Comparison of ENCODE assay signal across 17 mouse cellular contexts in the genomic region with DNA sequence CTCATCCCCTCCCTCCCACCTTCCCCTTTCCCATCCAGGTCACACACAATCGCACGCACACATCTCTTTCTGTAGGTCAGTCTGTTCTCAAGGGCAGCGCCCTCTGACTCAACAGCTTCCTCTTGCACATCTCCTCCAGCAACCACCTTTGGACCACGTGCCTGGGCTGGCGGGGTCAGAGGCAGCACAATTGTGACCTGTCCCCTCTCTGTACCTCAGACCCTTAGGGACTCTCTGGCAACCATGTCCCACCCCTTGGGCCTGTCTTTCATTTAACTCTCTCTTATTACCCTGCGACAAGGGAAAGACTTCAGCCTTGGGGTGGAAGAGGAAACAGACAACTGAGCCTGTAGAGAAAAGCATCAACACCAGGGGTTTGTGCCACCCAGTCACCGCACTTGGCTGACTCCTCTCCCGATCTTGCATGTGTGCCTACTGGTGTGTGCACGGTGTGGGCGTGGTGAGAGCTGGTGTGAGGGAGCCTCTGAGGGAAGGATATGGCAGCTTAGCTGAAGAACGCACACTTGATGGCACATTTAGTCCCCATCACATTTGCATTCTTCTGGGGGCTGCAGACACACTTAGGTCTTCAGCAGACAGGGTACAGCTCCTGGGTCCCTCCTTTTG. TPM values are rescaled to one million over a fixed set of nuclear protein-coding genes. Genes with fewer than 3 reads are reported as not detected.
A peak's percentile ranks its signal among the peaks of the same experiment; 100 is the strongest.
DNase-seq lines count a peak whose midpoint lies in the region; ATAC-seq and TF ChIP-seq lines count a peak whose summit lies in the region.
"Had no signal": no experiment of that assay in that cellular context is flagged by ENCODE, and none has a peak within 500 bp of the region (broad histone marks: within the 10 kb centered on the region; RNA-seq: fewer than 3 reads in every experiment).

No protein-coding gene starts in this region.

- H3K4me3 ChIP-seq in neural tube, embryonic 15.5 days (replicated peaks): no peak overlapping the region
- no peak overlapping the region for H3K4me3 ChIP-seq in hindbrain, postnatal 0 days (ENCODE audit: low read length)
- H3K4me3 ChIP-seq: kidney, embryonic 15.5 days; midbrain, embryonic 12.5 days had no signal

- H3K27ac ChIP-seq in neural tube, embryonic 15.5 days (replicated peaks): no peak overlapping the region
- H3K27ac ChIP-seq in hindbrain, postnatal 0 days: no peak overlapping the region
- H3K27ac ChIP-seq: kidney, embryonic 15.5 days; midbrain, embryonic 12.5 days had no signal

- no peak for TF ChIP-seq CTCF in hindbrain, postnatal 0 days (IDR thresholded peaks at IDR 0.05; ENCODE audit: low read depth)

- no peak for ATAC-seq in neural tube, embryonic 15.5 days (ENCODE audit: low FRiP score)
- no peak for ATAC-seq in hindbrain, postnatal 0 days

- H3K4me1 ChIP-seq in neural tube, embryonic 15.5 days: no peaks in the 10 kb centered on the region
- no peaks in the 10 kb centered on the region for H3K4me1 ChIP-seq in hindbrain, postnatal 0 days (ENCODE audit: insufficient read depth, low read length)
- H3K4me1 ChIP-seq: midbrain, embryonic 12.5 days had no signal

- DNase-seq in lung, postnatal 4 days: peak; percentile 31 to 46
- DNase-seq in lung, postnatal 25 days (ENCODE audit: low spot score): no peak
- DNase-seq in induced T-regulatory cell, adult 2 months (ENCODE audit: low read depth): peak; percentile 73
- peak; percentile 66 for DNase-seq in naive thymus-derived CD4-positive, alpha-beta T cell, adult 2 months (ENCODE audit: low read depth)
- DNase-seq in thymus, postnatal 14 days: peak; percentile 62
- no peak for DNase-seq in urinary bladder, adult 18-20 months (ENCODE audit: low spot score in 2 of 2)
- DNase-seq in hindbrain, postnatal 0 days (ENCODE audit: low spot score): no peak
- DNase-seq: adrenal gland, postnatal 10 days; cerebellum, postnatal 10 days; gastrocnemius, postnatal 36 days; heart, postnatal 4 days; retina, postnatal 1 day had no signal

- no peak overlapping the region for H3K9ac ChIP-seq in neural tube, embryonic 15.5 days (replicated peaks)
- H3K9ac ChIP-seq in hindbrain, postnatal 0 days (replicated peaks; ENCODE audit: low read length): no peak overlapping the region
- H3K9ac ChIP-seq: kidney, embryonic 15.5 days; midbrain, embryonic 12.5 days had no signal

- 81% methylated on average over 11 of the region's 11 CpGs for WGBS in neural tube, embryonic 15.5 days
- 80% methylated on average over 11 of the region's 11 CpGs for WGBS in hindbrain, postnatal 0 days

- H3K9me3 ChIP-seq in neural tube, embryonic 15.5 days (replicated peaks): no peaks in the 10 kb centered on the region
- no peaks in the 10 kb centered on the region for H3K9me3 ChIP-seq in hindbrain, postnatal 0 days (ENCODE audit: low read length)
- H3K9me3 ChIP-seq: kidney, embryonic 15.5 days; midbrain, embryonic 12.5 days had no signal

- H3K27me3 ChIP-seq in neural tube, embryonic 15.5 days (replicated peaks): no peaks in the 10 kb centered on the region
- H3K27me3 ChIP-seq in hindbrain, postnatal 0 days (ENCODE audit: insufficient read depth, low read length): no peaks in the 10 kb centered on the region
- H3K27me3 ChIP-seq: kidney, embryonic 15.5 days; midbrain, embryonic 12.5 days had no signal

- no peaks in the 10 kb centered on the region for H3K36me3 ChIP-seq in neural tube, embryonic 15.5 days
- no peaks in the 10 kb centered on the region for H3K36me3 ChIP-seq in hindbrain, postnatal 0 days (ENCODE audit: insufficient read depth, low read length)
- H3K36me3 ChIP-seq: kidney, embryonic 15.5 days; midbrain, embryonic 12.5 days had no signal

- no peak overlapping the region for H3K4me2 ChIP-seq in neural tube, embryonic 15.5 days
- H3K4me2 ChIP-seq in hindbrain, postnatal 0 days (ENCODE audit: low read depth, low read length): no peak overlapping the region
- H3K4me2 ChIP-seq: kidney, embryonic 15.5 days; midbrain, embryonic 12.5 days had no signal

RNA-seq across cellular contexts. Expression of gene Spn, which starts 2.7 kb away (rescaled TPM):
- 0.08 and 2.8 TPM in 2 replicates for polyA plus RNA-seq in neural tube, embryonic 15.5 days (2015; fragmentation: Nextera tagmentation; extraction: Ambion mirVana)
- total RNA-seq in hindbrain, postnatal 0 days (2014; rRNA removed): 0.11 and 0.21 TPM in 2 replicates
- polyA plus RNA-seq in hindbrain, postnatal 0 days (2015; fragmentation: Nextera tagmentation; extraction: Ambion mirVana): 0.05 and 0.09 TPM in 2 replicates

RNA-seq across cellular contexts. Expression of gene Qprt, which starts 12.9 kb away (rescaled TPM):
- polyA plus RNA-seq in neural tube, embryonic 15.5 days (2015; fragmentation: Nextera tagmentation; extraction: Ambion mirVana): 0.75 and 1.1 TPM in 2 replicates
- 1.0 and 2.0 TPM in 2 replicates for total RNA-seq in hindbrain, postnatal 0 days (2014; rRNA removed)
- 1.7 and 1.8 TPM in 2 replicates for polyA plus RNA-seq in hindbrain, postnatal 0 days (2015; fragmentation: Nextera tagmentation; extraction: Ambion mirVana)
- polyA plus RNA-seq: C2C12 had no signal

RNA-seq across cellular contexts. Expression of gene AI467606, which starts 43.8 kb away (rescaled TPM):
- 2.4 and 8.6 TPM in 2 replicates for polyA plus RNA-seq in neural tube, embryonic 15.5 days (2015; fragmentation: Nextera tagmentation; extraction: Ambion mirVana)
- total RNA-seq in hindbrain, postnatal 0 days (2014; rRNA removed): 0.68 and 2.3 TPM in 2 replicates
- 1.0 and 1.1 TPM in 2 replicates for polyA plus RNA-seq in hindbrain, postnatal 0 days (2015; fragmentation: Nextera tagmentation; extraction: Ambion mirVana)

RNA-seq across cellular contexts. Expression of gene Zg16, which starts 47.8 kb away (rescaled TPM):
- not detected in 2 replicates for polyA plus RNA-seq in neural tube, embryonic 15.5 days (2015; fragmentation: Nextera tagmentation; extraction: Ambion mirVana)
- not detected in 2 replicates for total RNA-seq in hindbrain, postnatal 0 days (2014; rRNA removed)
- polyA plus RNA-seq in hindbrain, postnatal 0 days (2015; fragmentation: Nextera tagmentation; extraction: Ambion mirVana): not detected in 2 replicates
- total RNA-seq: gastrocnemius, postnatal 36 days; heart, postnatal 4 days; left cerebral cortex, postnatal 36 days had no signal
- polyA plus RNA-seq: C2C12; kidney, embryonic 15.5 days; midbrain, embryonic 12.5 days had no signal

Comparison
In these comparisons a context has a peak if more than half of its experiments do, and no peak if none do; other contexts are left out.
1. DNase-seq: peak in lung, postnatal 4 days (2 of 2), induced T-regulatory cell, adult 2 months (single experiment), naive thymus-derived CD4-positive, alpha-beta T cell, adult 2 months (single experiment) and thymus, postnatal 14 days (single experiment); none in lung, postnatal 25 days (single experiment), urinary bladder, adult 18-20 months (0 of 2) and hindbrain, postnatal 0 days (single experiment).